Mouse (Mus musculus): ENCODE measurements at regions not wholly inside any gene's neighbourhood (a gene's known extent, or its start where the extent isn't known, plus 50 kb on each side); places are given as distances from the start of the nearest gene placed in this dataset.

DNA sequence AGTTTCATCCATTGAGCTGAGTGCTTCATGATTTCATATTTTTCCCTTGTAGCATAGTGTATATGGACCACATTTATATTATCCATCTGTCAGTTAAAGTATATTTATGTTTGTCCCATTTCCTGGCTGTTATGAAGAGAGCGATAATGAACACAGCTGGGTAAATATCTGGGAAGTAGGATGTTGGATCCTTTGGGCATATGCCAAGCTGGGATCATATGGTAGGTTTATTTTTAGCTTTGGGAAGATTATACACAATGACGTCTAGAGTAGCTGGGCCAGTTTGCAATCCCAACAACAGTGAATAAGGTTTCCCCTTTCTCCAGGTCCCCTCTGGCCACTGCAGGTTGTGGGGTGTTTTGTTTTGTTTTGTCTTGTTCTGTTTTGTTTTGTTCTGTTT is 164.5 kb downstream of the Gm765 start:
- no peak for TF ChIP-seq CTCF (IDR thresholded peaks at IDR 0.05; ENCODE audit: control insufficient read depth, insufficient read depth, insufficient read length)
- no peak for TF ChIP-seq MYOD1 (IDR thresholded peaks at IDR 0.05; ENCODE audit: control insufficient read depth, insufficient read length, low read depth)
- TF ChIP-seq FOSL1 (IDR thresholded peaks at IDR 0.05; ENCODE audit: insufficient read depth, low read length, poor library complexity, severe bottlenecking): no peak
- TF ChIP-seq MAX (IDR thresholded peaks at IDR 0.05): no peak
- no peak for TF ChIP-seq USF1 (IDR thresholded peaks at IDR 0.05; ENCODE audit: low read depth)
- no peak for TF ChIP-seq MYOG (IDR thresholded peaks at IDR 0.05; ENCODE audit: control insufficient read depth, extremely low read depth, insufficient read length)
- no peak for TF ChIP-seq CEBPB (IDR thresholded peaks at IDR 0.05; ENCODE audit: low read depth)
- Histone ChIP-seq H3K79me2 (ENCODE audit: control insufficient read depth, insufficient read depth) (no peaks in the 10 kb centered on the region), H3K27me3 (ENCODE audit: control insufficient read depth, insufficient read depth, insufficient read length) (no peaks in the 10 kb centered on the region), H3K79me3 (ENCODE audit: low read depth) (no peaks in the 10 kb centered on the region), H3K4me3 (ENCODE audit: insufficient read depth, poor library complexity, severe bottlenecking) (no peak overlapping the region), H3K36me3 (ENCODE audit: control insufficient read depth, insufficient read depth) (no peaks in the 10 kb centered on the region), H3ac (ENCODE audit: control insufficient read depth, insufficient read length, low read depth) (no peak overlapping the region)

DNA sequence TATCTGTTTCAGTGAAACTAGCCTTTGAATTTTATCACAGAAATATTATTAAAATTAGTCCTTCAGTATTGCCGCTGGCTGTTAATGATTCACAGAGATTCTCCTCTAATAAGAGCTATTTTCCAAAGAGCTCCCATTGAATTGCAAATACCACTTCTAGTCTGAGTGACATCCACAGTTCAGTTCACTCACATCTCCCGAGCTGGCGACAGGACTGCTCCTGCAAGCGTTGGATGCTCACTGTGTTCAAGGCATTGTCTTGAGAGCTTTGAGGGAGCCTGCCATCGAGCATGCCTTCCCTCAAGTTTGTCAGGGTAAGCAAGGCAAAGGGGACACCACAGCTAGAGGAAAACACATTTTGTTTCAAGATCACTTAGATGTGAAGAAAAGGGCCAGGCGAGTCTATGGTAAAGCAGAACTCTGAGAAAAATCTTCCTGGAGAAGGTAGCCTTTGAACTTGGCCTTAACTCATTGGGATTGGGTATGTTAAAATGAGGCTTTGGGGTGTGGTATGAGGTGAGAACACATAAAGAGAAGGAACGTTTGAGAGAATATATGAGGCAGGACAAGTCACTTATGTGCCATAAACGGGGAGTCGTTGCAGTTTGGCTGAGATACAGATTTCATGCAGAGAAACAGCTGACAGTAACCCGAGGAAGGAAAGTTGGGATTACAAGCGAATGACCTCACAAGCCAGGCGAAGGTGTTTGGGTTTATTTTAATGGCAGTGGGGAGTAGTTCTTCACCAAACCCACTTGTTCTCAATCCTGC is 193.3 kb downstream of the Gm765 start:
- no peaks in the 10 kb centered on the region for H3K36me3 ChIP-seq (ENCODE audit: control insufficient read depth, insufficient read depth)
- TF ChIP-seq CTCF (IDR thresholded peaks at IDR 0.05; ENCODE audit: control insufficient read depth, insufficient read depth, insufficient read length) (no peak), MYOD1 (IDR thresholded peaks at IDR 0.05; ENCODE audit: control insufficient read depth, insufficient read length, low read depth) (no peak), FOSL1 (IDR thresholded peaks at IDR 0.05; ENCODE audit: insufficient read depth, low read length, poor library complexity, severe bottlenecking) (no peak), CEBPB (IDR thresholded peaks at IDR 0.05; ENCODE audit: low read depth) (no peak), MAX (IDR thresholded peaks at IDR 0.05) (no peak), MYOG (IDR thresholded peaks at IDR 0.05; ENCODE audit: control insufficient read depth, extremely low read depth, insufficient read length) (no peak), USF1 (IDR thresholded peaks at IDR 0.05; ENCODE audit: low read depth) (no peak)
- H3K79me3 ChIP-seq (ENCODE audit: low read depth): no peaks in the 10 kb centered on the region
- no peak overlapping the region for H3ac ChIP-seq (ENCODE audit: control insufficient read depth, insufficient read length, low read depth)
- no peaks in the 10 kb centered on the region for H3K79me2 ChIP-seq (ENCODE audit: control insufficient read depth, insufficient read depth)
- H3K27me3 ChIP-seq (ENCODE audit: control insufficient read depth, insufficient read depth, insufficient read length): peaks cover 18% of the 10 kb centered on the region
- H3K4me3 ChIP-seq (ENCODE audit: insufficient read depth, poor library complexity, severe bottlenecking): no peak overlapping the region

DNA sequence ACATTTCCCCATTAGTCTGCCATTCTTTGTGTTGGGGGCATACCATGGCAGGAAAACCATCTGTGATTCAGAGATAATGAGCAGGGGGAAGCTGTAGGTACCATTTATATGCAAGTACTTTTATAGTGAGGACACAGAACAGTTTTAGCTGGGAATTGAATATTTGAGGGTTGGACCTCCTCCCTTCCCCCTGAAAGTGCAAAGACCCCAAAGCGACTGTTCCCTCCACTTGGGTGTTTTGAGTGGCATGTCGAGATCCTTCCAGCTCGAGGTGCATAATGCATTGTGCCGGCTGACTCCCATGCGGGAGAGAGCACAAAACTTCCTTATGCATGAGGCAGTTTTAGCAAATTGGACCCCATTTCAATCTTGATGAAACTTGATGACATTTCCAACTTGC is 194.7 kb downstream of the Gm765 start:
- Histone ChIP-seq H3K36me3 (ENCODE audit: control insufficient read depth, insufficient read depth) (no peaks in the 10 kb centered on the region), H3K79me2 (ENCODE audit: control insufficient read depth, insufficient read depth) (no peaks in the 10 kb centered on the region), H3ac (ENCODE audit: control insufficient read depth, insufficient read length, low read depth) (no peak overlapping the region), H3K27me3 (ENCODE audit: control insufficient read depth, insufficient read depth, insufficient read length) (peaks cover 18% of the 10 kb centered on the region), H3K79me3 (ENCODE audit: low read depth) (no peaks in the 10 kb centered on the region), H3K4me3 (ENCODE audit: insufficient read depth, poor library complexity, severe bottlenecking) (no peak overlapping the region)
- TF ChIP-seq MYOD1 (IDR thresholded peaks at IDR 0.05; ENCODE audit: control insufficient read depth, insufficient read length, low read depth) (no peak), MYOG (IDR thresholded peaks at IDR 0.05; ENCODE audit: control insufficient read depth, extremely low read depth, insufficient read length) (no peak), FOSL1 (IDR thresholded peaks at IDR 0.05; ENCODE audit: insufficient read depth, low read length, poor library complexity, severe bottlenecking) (no peak), CTCF (IDR thresholded peaks at IDR 0.05; ENCODE audit: control insufficient read depth, insufficient read depth, insufficient read length) (no peak), CEBPB (IDR thresholded peaks at IDR 0.05; ENCODE audit: low read depth) (no peak), MAX (IDR thresholded peaks at IDR 0.05) (no peak), USF1 (IDR thresholded peaks at IDR 0.05; ENCODE audit: low read depth) (no peak)

DNA sequence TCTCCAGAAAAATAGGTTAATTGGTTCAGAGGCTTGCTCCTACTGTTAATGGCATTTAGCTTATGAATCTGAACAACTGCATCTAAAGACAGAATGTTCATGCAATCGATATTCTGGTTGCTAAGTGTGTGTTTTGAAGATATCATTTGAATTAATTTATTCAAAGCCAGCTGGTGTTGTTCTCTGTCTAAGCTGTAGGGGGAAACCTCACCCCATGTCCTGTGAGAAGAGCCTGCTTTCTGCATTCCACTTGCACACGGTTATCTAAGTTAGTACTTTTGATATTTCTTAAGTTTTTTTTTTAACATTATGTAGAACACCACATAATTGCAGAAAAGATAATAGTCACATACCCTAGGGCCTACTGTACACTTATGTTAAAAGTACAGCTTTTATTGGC is 209.6 kb downstream of the Gm765 start:
- Histone ChIP-seq H3K27me3 (ENCODE audit: control insufficient read depth, insufficient read depth, insufficient read length) (no peaks in the 10 kb centered on the region), H3ac (ENCODE audit: control insufficient read depth, insufficient read length, low read depth) (no peak overlapping the region), H3K36me3 (ENCODE audit: control insufficient read depth, insufficient read depth) (no peaks in the 10 kb centered on the region), H3K79me3 (ENCODE audit: low read depth) (no peaks in the 10 kb centered on the region), H3K79me2 (ENCODE audit: control insufficient read depth, insufficient read depth) (no peaks in the 10 kb centered on the region), H3K4me3 (ENCODE audit: insufficient read depth, poor library complexity, severe bottlenecking) (no peak overlapping the region)
- no peak for TF ChIP-seq FOSL1 (IDR thresholded peaks at IDR 0.05; ENCODE audit: insufficient read depth, low read length, poor library complexity, severe bottlenecking)
- TF ChIP-seq MYOD1 (IDR thresholded peaks at IDR 0.05; ENCODE audit: control insufficient read depth, insufficient read length, low read depth): no peak
- TF ChIP-seq CTCF (IDR thresholded peaks at IDR 0.05; ENCODE audit: control insufficient read depth, insufficient read depth, insufficient read length): no peak
- TF ChIP-seq MYOG (IDR thresholded peaks at IDR 0.05; ENCODE audit: control insufficient read depth, extremely low read depth, insufficient read length): no peak
- no peak for TF ChIP-seq USF1 (IDR thresholded peaks at IDR 0.05; ENCODE audit: low read depth)
- no peak for TF ChIP-seq CEBPB (IDR thresholded peaks at IDR 0.05; ENCODE audit: low read depth)
- no peak for TF ChIP-seq MAX (IDR thresholded peaks at IDR 0.05)

DNA sequence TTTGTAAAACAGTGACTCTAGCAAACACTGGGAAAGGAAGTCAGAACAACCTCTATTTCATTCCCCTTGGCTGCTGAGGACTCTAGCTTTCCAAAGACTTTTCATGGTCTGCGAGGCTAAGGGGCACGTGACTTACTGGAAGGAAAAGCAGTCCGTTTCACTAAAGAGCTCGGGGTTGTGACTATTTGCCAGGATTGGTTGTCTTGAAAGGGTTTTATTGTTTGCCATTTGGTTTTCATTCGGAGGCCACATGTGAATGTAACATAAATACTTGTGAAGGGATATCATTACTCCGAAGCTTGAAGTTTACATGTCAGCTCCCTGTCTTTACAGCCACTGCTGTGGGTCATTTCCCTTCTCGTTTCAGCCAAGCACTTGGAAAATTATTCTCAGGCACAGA is 217.1 kb downstream of the Gm765 start:
- Histone ChIP-seq H3ac (ENCODE audit: control insufficient read depth, insufficient read length, low read depth) (no peak overlapping the region), H3K79me3 (ENCODE audit: low read depth) (no peaks in the 10 kb centered on the region), H3K36me3 (ENCODE audit: control insufficient read depth, insufficient read depth) (no peaks in the 10 kb centered on the region), H3K4me3 (ENCODE audit: insufficient read depth, poor library complexity, severe bottlenecking) (no peak overlapping the region), H3K79me2 (ENCODE audit: control insufficient read depth, insufficient read depth) (no peaks in the 10 kb centered on the region), H3K27me3 (ENCODE audit: control insufficient read depth, insufficient read depth, insufficient read length) (no peaks in the 10 kb centered on the region)
- TF ChIP-seq FOSL1 (IDR thresholded peaks at IDR 0.05; ENCODE audit: insufficient read depth, low read length, poor library complexity, severe bottlenecking) (no peak), USF1 (IDR thresholded peaks at IDR 0.05; ENCODE audit: low read depth) (peak; percentile 46)

Measured in C2C12 (cell line).